Mouse (Mus musculus): ENCODE results near the gene Tex11. TPM values are rescaled to one million over a fixed set of nuclear protein-coding genes. Genes with fewer than 3 reads are reported as not detected.

Gene Tex11
- polyA plus RNA-seq, 1 experiment from 2014 or later = 0.08 TPM

DNA sequence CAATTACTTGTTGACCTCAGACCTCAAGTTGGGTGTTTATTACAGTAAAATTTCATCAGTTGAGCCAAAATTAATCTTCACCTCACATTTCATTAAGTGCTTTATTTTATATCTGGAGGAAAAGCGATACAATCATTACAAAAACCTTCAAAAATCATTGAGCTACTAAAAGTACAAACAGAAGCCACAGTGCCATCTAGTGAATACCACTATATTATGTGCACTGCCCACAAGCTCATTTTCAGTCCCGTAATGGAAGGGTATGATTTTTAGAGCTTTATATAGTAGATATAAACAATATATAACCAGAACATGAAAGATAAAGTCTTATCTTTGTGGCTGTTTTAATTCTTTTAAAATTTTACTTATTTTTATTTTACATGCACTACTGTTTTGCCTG is 115.8 kb downstream of the Tex11 start:
- Histone ChIP-seq H3K4me3 (ENCODE audit: low read depth, low read length) (no peak overlapping the region), H3K27ac (replicated peaks) (no peak overlapping the region), H3K9me3 (ENCODE audit: control insufficient read depth, low read length) (no peaks in the 10 kb centered on the region), H3K4me2 (replicated peaks; ENCODE audit: low read depth) (no peak overlapping the region), H3K27me3 (ENCODE audit: control insufficient read depth, insufficient read depth, low read length) (no peaks in the 10 kb centered on the region), H3K4me1 (replicated peaks; ENCODE audit: control insufficient read depth, insufficient read depth) (no peaks in the 10 kb centered on the region), H3K36me3 (ENCODE audit: control insufficient read depth, insufficient read depth, low read length) (no peaks in the 10 kb centered on the region), H3K9ac (ENCODE audit: low read length) (no peak overlapping the region)
- WGBS = 12% methylated on average over 2 of the region's 2 CpGs
- peak; percentile 66 for TF ChIP-seq CTCF (IDR thresholded peaks at IDR 0.05; ENCODE audit: low read depth)
- TF ChIP-seq EP300 (optimal IDR thresholded peaks at IDR 0.05) = no peak
- no peak for DNase-seq (ENCODE audit: low spot score)
- no peak for ATAC-seq (ENCODE audit: low FRiP score, low TSS enrichment)

DNA sequence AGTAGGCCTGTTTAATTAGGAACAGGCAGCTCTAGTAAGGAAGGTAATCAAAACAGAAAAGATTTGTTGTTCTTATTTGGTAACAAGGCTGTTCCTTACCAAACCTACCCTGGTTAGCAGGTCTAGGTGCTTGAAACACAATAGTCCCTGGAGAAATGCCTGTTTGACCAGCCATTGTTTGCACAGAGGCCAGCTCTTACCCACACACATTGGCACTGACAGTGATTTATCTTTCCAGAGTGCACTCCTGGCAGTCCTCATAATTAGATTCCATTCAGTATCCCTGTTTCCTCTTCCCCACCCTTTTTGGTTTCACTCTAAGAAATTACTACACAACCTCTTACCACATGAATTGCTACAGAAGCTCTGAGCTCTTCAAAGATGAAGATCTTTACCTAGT is 220.3 kb downstream of the Tex11 start:
- Histone ChIP-seq H3K4me1 (replicated peaks; ENCODE audit: control insufficient read depth, insufficient read depth) (no peaks in the 10 kb centered on the region), H3K4me2 (replicated peaks; ENCODE audit: low read depth) (no peak overlapping the region), H3K27me3 (ENCODE audit: control insufficient read depth, insufficient read depth, low read length) (no peaks in the 10 kb centered on the region), H3K27ac (replicated peaks) (no peak overlapping the region), H3K9me3 (ENCODE audit: control insufficient read depth, low read length) (no peaks in the 10 kb centered on the region), H3K36me3 (ENCODE audit: control insufficient read depth, insufficient read depth, low read length) (no peaks in the 10 kb centered on the region), H3K9ac (ENCODE audit: low read length) (no peak overlapping the region), H3K4me3 (ENCODE audit: low read depth, low read length) (no peak overlapping the region)
- no peak for ATAC-seq (ENCODE audit: low FRiP score, low TSS enrichment)
- TF ChIP-seq EP300 (optimal IDR thresholded peaks at IDR 0.05) (no peak), CTCF (IDR thresholded peaks at IDR 0.05; ENCODE audit: low read depth) (no peak)
- DNase-seq (ENCODE audit: low spot score) = no peak

- 70% methylated on average over 2 of the region's 2 CpGs for WGBS
- H3K27me3 ChIP-seq (ENCODE audit: control insufficient read depth, insufficient read depth, low read length) = no peaks in the 10 kb centered on the region
- no peaks in the 10 kb centered on the region for H3K9me3 ChIP-seq (ENCODE audit: control insufficient read depth, low read length)
These were observed 226.7 kb downstream of the Tex11 start for GRCm38 (mm10) chrX:100832806-100833205.

GRCm38 (mm10) chrX:100825557-100825956 is 233.9 kb downstream of the Tex11 start:
- no peaks in the 10 kb centered on the region for H3K27me3 ChIP-seq (ENCODE audit: control insufficient read depth, insufficient read depth, low read length)
- no peak for DNase-seq (ENCODE audit: low spot score)
- H3K36me3 ChIP-seq (ENCODE audit: control insufficient read depth, insufficient read depth, low read length) = no peaks in the 10 kb centered on the region
- no peak overlapping the region for H3K4me3 ChIP-seq (ENCODE audit: low read depth, low read length)
- TF ChIP-seq EP300 (optimal IDR thresholded peaks at IDR 0.05) (no peak), CTCF (IDR thresholded peaks at IDR 0.05; ENCODE audit: low read depth) (no peak)
- H3K9ac ChIP-seq (ENCODE audit: low read length) = no peak overlapping the region
- 70% methylated on average over 1 of the region's 1 CpGs for WGBS
- H3K4me2 ChIP-seq (replicated peaks; ENCODE audit: low read depth) = no peak overlapping the region
- no peaks in the 10 kb centered on the region for H3K4me1 ChIP-seq (replicated peaks; ENCODE audit: control insufficient read depth, insufficient read depth)
- no peak for ATAC-seq (ENCODE audit: low FRiP score, low TSS enrichment)
- no peaks in the 10 kb centered on the region for H3K9me3 ChIP-seq (ENCODE audit: control insufficient read depth, low read length)
- H3K27ac ChIP-seq (replicated peaks) = no peak overlapping the region

More at GRCm38 (mm10) chrX:100832806-100833205, 226.7 kb downstream of the Tex11 start:
- Histone ChIP-seq H3K27ac (replicated peaks) (no peak overlapping the region), H3K4me2 (replicated peaks; ENCODE audit: low read depth) (no peak overlapping the region), H3K9ac (ENCODE audit: low read length) (no peak overlapping the region), H3K4me1 (replicated peaks; ENCODE audit: control insufficient read depth, insufficient read depth) (no peaks in the 10 kb centered on the region), H3K36me3 (ENCODE audit: control insufficient read depth, insufficient read depth, low read length) (no peaks in the 10 kb centered on the region), H3K4me3 (ENCODE audit: low read depth, low read length) (no peak overlapping the region)
- DNase-seq (ENCODE audit: low spot score) (no peak), ATAC-seq (ENCODE audit: low FRiP score, low TSS enrichment) (no peak)
- TF ChIP-seq CTCF (IDR thresholded peaks at IDR 0.05; ENCODE audit: low read depth) = no peak

DNA sequence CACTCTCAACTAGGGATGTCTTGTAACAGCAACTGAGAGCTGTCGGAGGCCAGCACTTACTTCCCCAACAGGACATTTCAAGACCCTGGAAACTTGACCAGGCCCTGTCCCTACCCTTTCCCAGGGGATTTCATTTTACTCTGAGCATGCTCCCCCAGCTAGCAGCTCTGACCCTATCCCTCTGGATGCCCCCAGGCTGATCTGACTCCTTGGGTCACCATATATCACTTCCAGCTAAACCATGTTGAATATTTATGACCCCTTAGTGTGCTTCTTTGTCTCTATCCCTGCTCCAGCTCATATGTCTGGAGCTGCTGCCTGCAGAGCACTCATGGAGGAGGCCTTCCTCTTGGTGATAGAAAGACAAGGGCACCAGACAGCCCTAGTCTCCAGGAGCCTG is 238.3 kb downstream of the Tex11 start:
- Histone ChIP-seq H3K4me1 (replicated peaks; ENCODE audit: control insufficient read depth, insufficient read depth) (no peaks in the 10 kb centered on the region), H3K9me3 (ENCODE audit: control insufficient read depth, low read length) (no peaks in the 10 kb centered on the region), H3K4me3 (ENCODE audit: low read depth, low read length) (no peak overlapping the region), H3K36me3 (ENCODE audit: control insufficient read depth, insufficient read depth, low read length) (no peaks in the 10 kb centered on the region; the same call in 1 of the 2 replicates), H3K27me3 (ENCODE audit: control insufficient read depth, insufficient read depth, low read length) (no peaks in the 10 kb centered on the region), H3K27ac (replicated peaks) (no peak overlapping the region), H3K4me2 (replicated peaks; ENCODE audit: low read depth) (no peak overlapping the region), H3K9ac (ENCODE audit: low read length) (no peak overlapping the region)
- no peak for TF ChIP-seq EP300 (optimal IDR thresholded peaks at IDR 0.05)
- no peak for TF ChIP-seq CTCF (IDR thresholded peaks at IDR 0.05; ENCODE audit: low read depth)
- WGBS = 68% methylated on average over 1 of the region's 1 CpGs
- no peak for ATAC-seq (ENCODE audit: low FRiP score, low TSS enrichment)
- DNase-seq (ENCODE audit: low spot score) = no peak

- 90% methylated on average over 9 of the region's 9 CpGs for WGBS
- Histone ChIP-seq H3K36me3 (ENCODE audit: control insufficient read depth, insufficient read depth, low read length) (no peaks in the 10 kb centered on the region; the same call in 1 of the 2 replicates), H3K27me3 (ENCODE audit: control insufficient read depth, insufficient read depth, low read length) (no peaks in the 10 kb centered on the region), H3K9ac (ENCODE audit: low read length) (no peak overlapping the region), H3K4me1 (replicated peaks; ENCODE audit: control insufficient read depth, insufficient read depth) (no peaks in the 10 kb centered on the region), H3K4me2 (replicated peaks; ENCODE audit: low read depth) (no peak overlapping the region), H3K27ac (replicated peaks) (no peak overlapping the region), H3K4me3 (ENCODE audit: low read depth, low read length) (no peak overlapping the region), H3K9me3 (ENCODE audit: control insufficient read depth, low read length) (no peaks in the 10 kb centered on the region)
- DNase-seq (ENCODE audit: low spot score) (no peak), ATAC-seq (ENCODE audit: low FRiP score, low TSS enrichment) (0 out of 2 replicates have a peak, but pooled peaks have one; percentile 8)
- no peak for TF ChIP-seq EP300 (optimal IDR thresholded peaks at IDR 0.05)
- TF ChIP-seq CTCF (IDR thresholded peaks at IDR 0.05; ENCODE audit: low read depth) = no peak
These were observed 240.8 kb downstream of the Tex11 start for GRCm38 (mm10) chrX:100818681-100819080.

All from stomach, postnatal 0 days (tissue).